Mouse (Mus musculus) lung, postnatal 0 days (tissue): ENCODE results near the gene Mpped1.

Source experiments
- CTCF ChIP-seq: IDR thresholded peaks from 2 replicates; pipeline ENCODE4 v1.5.1; 2016; ENCODE audit warnings: antibody characterized with exemption, mild to moderate bottlenecking
- EP300 ChIP-seq: IDR thresholded peaks from 2 replicates; pipeline ENCODE4 v1.6.1; 2016; ENCODE audit warnings: antibody characterized with exemption, mild to moderate bottlenecking, control low read depth

DNA sequence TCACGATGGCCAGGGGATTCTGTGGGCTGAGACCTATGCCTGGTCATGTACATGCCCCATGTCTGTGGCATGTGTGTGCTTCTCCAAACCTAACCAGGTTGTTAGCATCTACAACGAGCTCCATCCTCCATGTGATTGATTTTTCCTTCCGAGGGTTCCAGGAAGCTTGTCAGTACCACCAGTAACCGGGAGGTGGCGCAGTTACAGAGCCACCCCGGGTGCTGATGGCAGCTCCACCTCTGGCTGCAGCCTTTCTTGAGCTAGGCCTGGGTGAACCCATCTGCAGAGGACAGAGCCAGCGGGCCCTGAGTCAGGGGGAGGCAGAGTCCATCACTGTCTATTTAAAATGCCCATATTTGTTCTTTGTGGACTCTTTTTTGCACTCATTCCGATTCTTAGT lies 77.9 kb downstream of the Mpped1 start:
- TF ChIP-seq CTCF (peak; percentile 91), EP300 (no peak)
